Mouse (Mus musculus): ENCODE data around the gene St14. TPM values are rescaled to one million over a fixed set of nuclear protein-coding genes. Genes with fewer than 3 reads are reported as not detected.

Gene St14
- polyA plus RNA-seq, 1 experiment: 0.02 TPM

DNA sequence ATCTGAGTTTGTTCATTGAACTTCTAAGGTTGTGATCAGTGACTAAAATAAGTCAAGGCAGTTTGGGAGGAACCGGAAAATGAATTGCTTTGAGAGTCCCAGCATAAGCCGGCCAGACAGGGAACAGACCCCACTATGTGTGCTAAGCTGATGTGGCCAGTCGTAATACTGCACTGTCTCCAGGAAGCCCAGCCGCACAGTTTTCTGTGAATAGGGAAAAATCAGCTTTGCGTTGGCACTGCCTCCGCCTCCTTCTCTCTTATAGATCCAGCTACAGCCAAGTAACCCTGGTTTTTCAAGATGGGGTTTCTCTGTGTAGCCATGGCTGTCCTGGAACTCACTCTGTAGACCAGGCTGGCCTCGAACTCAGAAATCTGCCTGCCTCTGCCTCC is 44.9 kb downstream of the St14 start:
- H3K4me3 ChIP-seq: no peak overlapping the region
- no peak overlapping the region for H3ac ChIP-seq (ENCODE audit: control insufficient read depth, insufficient read length)
- no peaks in the 10 kb centered on the region for H3K36me3 ChIP-seq (ENCODE audit: control insufficient read depth, insufficient read depth)
- H3K4me2 ChIP-seq (ENCODE audit: low read depth): no peak overlapping the region
- TF ChIP-seq TCF12 (IDR thresholded peaks at IDR 0.05; ENCODE audit: insufficient read depth, poor library complexity, severe bottlenecking) (no peak), TCF3 (IDR thresholded peaks at IDR 0.05; ENCODE audit: insufficient read length, low read depth) (no peak), CEBPB (IDR thresholded peaks at IDR 0.05; ENCODE audit: insufficient read depth, poor library complexity, severe bottlenecking) (no peak), MAX (IDR thresholded peaks at IDR 0.05; ENCODE audit: low read depth) (no peak), MYOG (IDR thresholded peaks at IDR 0.05; ENCODE audit: control insufficient read depth in 1 of 3, insufficient read depth in 1 of 3, insufficient read length in 2 of 3, low read depth in 2 of 3) (no peak), USF1 (IDR thresholded peaks at IDR 0.05; ENCODE audit: low read depth) (no peak), MYOD1 (IDR thresholded peaks at IDR 0.05; ENCODE audit: control insufficient read depth in 1 of 3, insufficient read length in 2 of 3, low read depth in 2 of 3) (no peak), POLR2A (IDR thresholded peaks at IDR 0.05; ENCODE audit: insufficient read length, low read depth) (no peak), REST (IDR thresholded peaks at IDR 0.05; ENCODE audit: insufficient read depth, insufficient read length) (no peak), SRF (IDR thresholded peaks at IDR 0.05; ENCODE audit: control insufficient read depth, insufficient read length, low read depth) (no peak), E2F4 (IDR thresholded peaks at IDR 0.05; ENCODE audit: insufficient read depth) (no peak), POLR2AphosphoS2 (IDR thresholded peaks at IDR 0.05; ENCODE audit: insufficient read length, low read depth) (no peak)
- H3K79me2 ChIP-seq (ENCODE audit: control insufficient read depth, insufficient read depth): no peaks in the 10 kb centered on the region
- peaks cover 12% of the 10 kb centered on the region for H3K27me3 ChIP-seq (ENCODE audit: control insufficient read depth, insufficient read depth, insufficient read length)

DNA sequence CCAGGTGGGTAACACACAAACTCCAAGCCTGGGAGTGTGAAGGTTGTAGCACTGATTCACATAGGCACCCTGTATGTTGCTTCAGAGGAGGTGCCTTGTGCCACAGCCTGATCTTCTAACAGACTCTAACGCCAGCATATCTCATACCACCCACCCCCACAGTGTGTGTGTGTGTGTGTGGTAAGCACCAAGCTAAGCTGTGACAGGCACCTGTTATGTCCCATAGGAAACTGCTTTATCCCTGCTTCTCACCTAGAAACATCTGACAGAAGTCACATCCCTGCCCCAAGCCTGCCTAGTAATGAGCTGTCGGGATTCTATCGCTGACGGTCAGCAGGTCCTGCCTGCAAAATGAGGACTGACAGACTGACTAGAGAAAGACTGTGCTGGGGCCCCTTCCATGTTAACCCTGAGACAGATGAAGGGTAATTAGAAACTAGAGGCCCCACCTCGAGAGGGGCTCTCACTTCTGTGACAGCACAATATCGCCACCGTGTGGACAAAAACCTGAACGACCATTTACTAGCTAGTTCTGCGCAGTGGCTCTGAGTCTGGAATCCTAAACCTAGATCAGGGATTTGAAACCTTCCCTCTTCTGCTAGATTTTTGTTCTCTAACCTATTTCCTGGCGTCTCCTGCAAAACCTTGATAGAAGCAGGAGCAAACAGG is 45.4 kb downstream of the St14 start:
- Histone ChIP-seq H3K4me2 (ENCODE audit: low read depth) (no peak overlapping the region), H3K4me3 (no peak overlapping the region), H3K79me2 (ENCODE audit: control insufficient read depth, insufficient read depth) (no peaks in the 10 kb centered on the region), H3K36me3 (ENCODE audit: control insufficient read depth, insufficient read depth) (no peaks in the 10 kb centered on the region), H3K27me3 (ENCODE audit: control insufficient read depth, insufficient read depth, insufficient read length) (peaks cover 12% of the 10 kb centered on the region), H3ac (ENCODE audit: control insufficient read depth, insufficient read length) (no peak overlapping the region)
- TF ChIP-seq MYOG (IDR thresholded peaks at IDR 0.05; ENCODE audit: control insufficient read depth in 1 of 3, insufficient read depth in 1 of 3, insufficient read length in 2 of 3, low read depth in 2 of 3) (no peak), TCF12 (IDR thresholded peaks at IDR 0.05; ENCODE audit: insufficient read depth, poor library complexity, severe bottlenecking) (no peak), MAX (IDR thresholded peaks at IDR 0.05; ENCODE audit: low read depth) (no peak), SRF (IDR thresholded peaks at IDR 0.05; ENCODE audit: control insufficient read depth, insufficient read length, low read depth) (no peak), CEBPB (IDR thresholded peaks at IDR 0.05; ENCODE audit: insufficient read depth, poor library complexity, severe bottlenecking) (no peak)

- Histone ChIP-seq H3K4me2 (ENCODE audit: low read depth) (no peak overlapping the region), H3K4me3 (no peak overlapping the region), H3K79me2 (ENCODE audit: control insufficient read depth, insufficient read depth) (no peaks in the 10 kb centered on the region), H3ac (ENCODE audit: control insufficient read depth, insufficient read length) (no peak overlapping the region), H3K36me3 (ENCODE audit: control insufficient read depth, insufficient read depth) (no peaks in the 10 kb centered on the region), H3K27me3 (ENCODE audit: control insufficient read depth, insufficient read depth, insufficient read length) (peaks cover 12% of the 10 kb centered on the region)
- TF ChIP-seq MYOG (IDR thresholded peaks at IDR 0.05; ENCODE audit: control insufficient read depth in 1 of 3, insufficient read depth in 1 of 3, insufficient read length in 2 of 3, low read depth in 2 of 3) (no peak), USF1 (IDR thresholded peaks at IDR 0.05; ENCODE audit: low read depth) (no peak), POLR2A (IDR thresholded peaks at IDR 0.05; ENCODE audit: insufficient read length, low read depth) (no peak), REST (IDR thresholded peaks at IDR 0.05; ENCODE audit: insufficient read depth, insufficient read length) (no peak), CEBPB (IDR thresholded peaks at IDR 0.05; ENCODE audit: insufficient read depth, poor library complexity, severe bottlenecking) (no peak), TCF12 (IDR thresholded peaks at IDR 0.05; ENCODE audit: insufficient read depth, poor library complexity, severe bottlenecking) (no peak), E2F4 (IDR thresholded peaks at IDR 0.05; ENCODE audit: insufficient read depth) (no peak), MAX (IDR thresholded peaks at IDR 0.05; ENCODE audit: low read depth) (no peak), TCF3 (IDR thresholded peaks at IDR 0.05; ENCODE audit: insufficient read length, low read depth) (no peak), POLR2AphosphoS2 (IDR thresholded peaks at IDR 0.05; ENCODE audit: insufficient read length, low read depth) (no peak), SRF (IDR thresholded peaks at IDR 0.05; ENCODE audit: control insufficient read depth, insufficient read length, low read depth) (no peak), MYOD1 (IDR thresholded peaks at IDR 0.05; ENCODE audit: control insufficient read depth in 1 of 3, insufficient read length in 2 of 3, low read depth in 2 of 3) (no peak)
Observed at GRCm38 (mm10) chr9:31085556-31085955, 46.1 kb downstream of the St14 start.

- peaks cover 7% of the 10 kb centered on the region for H3K27me3 ChIP-seq (ENCODE audit: control insufficient read depth, insufficient read depth, insufficient read length)
- H3K36me3 ChIP-seq (ENCODE audit: control insufficient read depth, insufficient read depth): no peaks in the 10 kb centered on the region
- no peak overlapping the region for H3K4me3 ChIP-seq
- TF ChIP-seq REST (IDR thresholded peaks at IDR 0.05; ENCODE audit: insufficient read depth, insufficient read length) (no peak), MAX (IDR thresholded peaks at IDR 0.05; ENCODE audit: low read depth) (no peak), MYOG (IDR thresholded peaks at IDR 0.05; ENCODE audit: control insufficient read depth in 1 of 3, insufficient read depth in 1 of 3, insufficient read length in 2 of 3, low read depth in 2 of 3) (no peak), MYOD1 (IDR thresholded peaks at IDR 0.05; ENCODE audit: control insufficient read depth in 1 of 3, insufficient read length in 2 of 3, low read depth in 2 of 3) (no peak), CEBPB (IDR thresholded peaks at IDR 0.05; ENCODE audit: insufficient read depth, poor library complexity, severe bottlenecking) (no peak), TCF3 (IDR thresholded peaks at IDR 0.05; ENCODE audit: insufficient read length, low read depth) (no peak), POLR2AphosphoS2 (IDR thresholded peaks at IDR 0.05; ENCODE audit: insufficient read length, low read depth) (no peak), POLR2A (IDR thresholded peaks at IDR 0.05; ENCODE audit: insufficient read length, low read depth) (no peak), USF1 (IDR thresholded peaks at IDR 0.05; ENCODE audit: low read depth) (no peak), E2F4 (IDR thresholded peaks at IDR 0.05; ENCODE audit: insufficient read depth) (no peak), SRF (IDR thresholded peaks at IDR 0.05; ENCODE audit: control insufficient read depth, insufficient read length, low read depth) (no peak), TCF12 (IDR thresholded peaks at IDR 0.05; ENCODE audit: insufficient read depth, poor library complexity, severe bottlenecking) (no peak)
- no peak overlapping the region for H3ac ChIP-seq (ENCODE audit: control insufficient read depth, insufficient read length)
- no peak overlapping the region for H3K4me2 ChIP-seq (ENCODE audit: low read depth)
- no peaks in the 10 kb centered on the region for H3K79me2 ChIP-seq (ENCODE audit: control insufficient read depth, insufficient read depth)
Observed at GRCm38 (mm10) chr9:31082771-31083170, 48.9 kb downstream of the St14 start.
